8 mouse cellular contexts compared by ENCODE assay signal in genomic region chr2:122298596-122299490, GRCm38 (mm10). TPM values are rescaled to one million over a fixed set of nuclear protein-coding genes. Genes with fewer than 3 reads are reported as not detected.
DNase-seq lines count a peak whose midpoint lies in the region; ATAC-seq and TF ChIP-seq lines count a peak whose summit lies in the region.

Gene Duoxa2 (plus strand): TSS chr2:122298900.

- peaks cover 15% of the 10 kb centered on the region for H3K4me1 ChIP-seq in liver, adult 2 months (ENCODE audit: control insufficient read depth, insufficient read depth, low read length)
- peaks cover 39% of the 10 kb centered on the region for H3K4me1 ChIP-seq in forebrain, embryonic 13.5 days
- peaks cover 9% of the 10 kb centered on the region for H3K4me1 ChIP-seq in kidney, adult 2 months (ENCODE audit: control insufficient read depth, insufficient read depth, low read length)
- H3K4me1 ChIP-seq in stomach, postnatal 0 days (replicated peaks; ENCODE audit: control insufficient read depth, insufficient read depth), result no peaks in the 10 kb centered on the region; the same call in 1 of the 2 replicates

- H3K9me3 ChIP-seq in forebrain, embryonic 13.5 days (replicated peaks), result no peaks in the 10 kb centered on the region
- no peaks in the 10 kb centered on the region for H3K9me3 ChIP-seq in stomach, postnatal 0 days (ENCODE audit: control insufficient read depth, low read length)

- H3K4me3 ChIP-seq in liver, adult 2 months (ENCODE audit: insufficient read depth, low read depth, low read length), result no peak within 1 kb of the TSS; the same call in 1 of the 2 replicates
- H3K4me3 ChIP-seq in forebrain, embryonic 13.5 days, result peak within 1 kb of the TSS; percentile 28
- peak within 1 kb of the TSS; percentile 23; the same call in 1 of the 2 replicates for H3K4me3 ChIP-seq in kidney, adult 2 months (ENCODE audit: insufficient read depth, low read depth, low read length)
- H3K4me3 ChIP-seq in stomach, postnatal 0 days (ENCODE audit: low read depth, low read length), result peak within 1 kb of the TSS; percentile 19

- no peak within 1 kb of the TSS for H3K9ac ChIP-seq in liver, adult 2 months (ENCODE audit: low read depth, low read length)
- no peak within 1 kb of the TSS for H3K9ac ChIP-seq in forebrain, embryonic 13.5 days
- H3K9ac ChIP-seq in stomach, postnatal 0 days (ENCODE audit: low read length), result no peak within 1 kb of the TSS

- ATAC-seq in forebrain, embryonic 13.5 days, result no peak
- peak; percentile 34 for ATAC-seq in stomach, postnatal 0 days (ENCODE audit: low FRiP score, low TSS enrichment)

- TF ChIP-seq POLR2A in liver, adult 2 months (IDR thresholded peaks at IDR 0.05; ENCODE audit: extremely low read depth, insufficient read depth, low read length), result no peak
- TF ChIP-seq POLR2A in kidney, adult 2 months (IDR thresholded peaks at IDR 0.05; ENCODE audit: low read depth, low read length), result no peak

- no peak within 1 kb of the TSS for H3K27ac ChIP-seq in liver, adult 2 months (replicated peaks; ENCODE audit: insufficient read depth, low read depth, low read length)
- no peak within 1 kb of the TSS for H3K27ac ChIP-seq in forebrain, embryonic 13.5 days
- H3K27ac ChIP-seq in kidney, adult 2 months (ENCODE audit: insufficient read depth, low read depth, low read length), result no peak within 1 kb of the TSS
- H3K27ac ChIP-seq in stomach, postnatal 0 days (replicated peaks), result no peak within 1 kb of the TSS

- TF ChIP-seq CTCF in liver, adult 2 months (IDR thresholded peaks at IDR 0.05; ENCODE audit: low read depth, low read length), result no peak
- TF ChIP-seq CTCF in kidney, adult 2 months (conservative IDR thresholded peaks at IDR 0.05; ENCODE audit: insufficient read depth, insufficient read length, low read depth, low read length), result no peak
- TF ChIP-seq CTCF in stomach, postnatal 0 days (IDR thresholded peaks at IDR 0.05; ENCODE audit: low read depth), result no peak

- WGBS in liver, adult 2 months, result 3% methylated on average over 43 of the region's 43 CpGs
- WGBS in forebrain, embryonic 13.5 days, result under 1% methylated on average over 43 of the region's 43 CpGs
- 2% methylated on average over 43 of the region's 43 CpGs for WGBS in kidney, adult 2 months
- WGBS in stomach, postnatal 0 days, result 1% methylated on average over 43 of the region's 43 CpGs

- DNase-seq in liver, adult 2 months (ENCODE audit: extremely low read depth, low read depth, low spot score), result peak; percentile 28
- no peak for DNase-seq in liver
- peak; percentile 36 for DNase-seq in kidney, adult 2 months
- peak; percentile 14 for DNase-seq in lung, postnatal 14 days
- peak; percentile 70 for DNase-seq in stomach, postnatal 0 days (ENCODE audit: low spot score)
- DNase-seq in urinary bladder, postnatal 4 days (ENCODE audit: low spot score in 2 of 2), result no peak
- no peak for DNase-seq in left cerebral cortex, adult 11 months (ENCODE audit: low spot score)

- H3K27me3 ChIP-seq in liver, adult 2 months (ENCODE audit: control insufficient read depth, insufficient read depth, low read length), result peaks cover 40% of the 10 kb centered on the region
- H3K27me3 ChIP-seq in forebrain, embryonic 13.5 days, result peaks cover 99% of the 10 kb centered on the region
- H3K27me3 ChIP-seq in kidney, adult 2 months (replicated peaks; ENCODE audit: control insufficient read depth, insufficient read depth, low read length), result peaks cover 12% of the 10 kb centered on the region
- peaks cover 22% of the 10 kb centered on the region; the same call in 1 of the 2 replicates for H3K27me3 ChIP-seq in stomach, postnatal 0 days (ENCODE audit: control insufficient read depth, insufficient read depth, low read length)

- no peaks in the 10 kb centered on the region for H3K36me3 ChIP-seq in liver, adult 2 months (ENCODE audit: control insufficient read depth, insufficient read depth, low read length)
- H3K36me3 ChIP-seq in forebrain, embryonic 13.5 days (ENCODE audit: poor library complexity, severe bottlenecking), result no peaks in the 10 kb centered on the region
- H3K36me3 ChIP-seq in kidney, adult 2 months (ENCODE audit: control insufficient read depth, insufficient read depth, low read length), result no peaks in the 10 kb centered on the region
- no peaks in the 10 kb centered on the region for H3K36me3 ChIP-seq in stomach, postnatal 0 days (ENCODE audit: control insufficient read depth, insufficient read depth, low read length)

- no peaks in the 10 kb centered on the region for H3K79me2 ChIP-seq in liver, adult 2 months (ENCODE audit: control insufficient read depth, insufficient read depth, low read length)

- no peak for TF ChIP-seq EP300 in stomach, postnatal 0 days (optimal IDR thresholded peaks at IDR 0.05)

- peak within 1 kb of the TSS; percentile 49 for H3K4me2 ChIP-seq in forebrain, embryonic 13.5 days
- H3K4me2 ChIP-seq in stomach, postnatal 0 days (replicated peaks; ENCODE audit: low read depth), result peak within 1 kb of the TSS; percentile 48

RNA-seq across cellular contexts. Expression of gene Duoxa2, which starts in this region (rescaled TPM):
- total RNA-seq in liver, adult 2 months (2014; rRNA removed), result 0.09 TPM in 1 of 2 replicates, not detected in the other
- not detected in 2 replicates for polyA plus RNA-seq in liver, adult 2 months (2012; rRNA removed)
- polyA plus RNA-seq in forebrain, embryonic 13.5 days (2015; fragmentation: Nextera tagmentation; extraction: Ambion mirVana), result not detected in 2 replicates
- 0.20 TPM in 1 of 2 replicates, not detected in the other for polyA plus RNA-seq in kidney, adult 2 months (2012; rRNA removed)
- 98.8 and 101 TPM in 2 replicates for polyA plus RNA-seq in stomach, postnatal 0 days (2015; fragmentation: Nextera tagmentation; extraction: Ambion mirVana)

Comparison
In these comparisons a context has a peak if more than half of its experiments do, and no peak if none do; other contexts are left out.
1. RNA of gene Duoxa2 (polyA plus RNA-seq): 98.8 to 101 TPM in stomach, postnatal 0 days; 0.20 TPM in kidney, adult 2 months, not detected in liver, adult 2 months and not detected in forebrain, embryonic 13.5 days; every median in the first group is over 10 times any median in the second.
2. Peak in DNase-seq in liver, adult 2 months; RNA of the gene not detected or under 1 TPM.
3. Peak in DNase-seq and H3K4me3 ChIP-seq in kidney, adult 2 months; RNA of the gene not detected or under 1 TPM.
4. DNase-seq: peak in lung, postnatal 14 days (single experiment) and stomach, postnatal 0 days (single experiment); none in liver (single experiment), urinary bladder, postnatal 4 days (0 of 2) and left cerebral cortex, adult 11 months (single experiment).